Mouse (Mus musculus) adrenal gland, adult (tissue): ENCODE data around the gene Ugt2a1.
A peak's percentile ranks its signal among the peaks of the same experiment; 100 is the strongest.
"Not testable (repeated sequence)": the region's sequence is repeated elsewhere in the genome, so short reads cannot be mapped to it uniquely, and the experiment has no call there.

Source experiments
- DNase-seq, 2 experiments: peaks; one replicate each; pipeline ENCODE4 v3.0.0; 2022 to 2023; ENCODE audit warnings: low spot score in 1 of 2; ENCODE audit not compliant: inconsistent age in 2 of 2

Gene Ugt2a1

DNA sequence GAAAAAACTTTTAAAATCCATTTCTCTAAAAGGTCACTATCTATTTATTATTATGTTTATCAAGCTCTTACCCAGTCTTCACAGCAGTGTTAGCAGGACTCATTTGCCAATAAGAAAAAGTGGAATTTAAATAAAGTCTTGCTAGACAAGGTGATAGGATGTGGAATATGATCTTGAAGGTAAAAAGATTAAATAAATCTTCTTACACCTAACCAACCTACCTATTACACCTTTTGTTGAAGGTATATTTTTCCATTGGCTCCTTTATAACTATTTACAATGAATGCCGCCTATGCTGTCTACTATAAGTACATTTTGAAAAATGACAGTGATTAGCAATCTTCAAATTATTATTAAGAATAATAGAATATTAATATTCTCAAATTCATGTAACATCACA is at the start of gene Ugt2a1:
TSS of gene Ugt2a1 (minus strand) at position 101 of the 400 bp plus-strand sequence.
- DNase-seq = no peak

DNA sequence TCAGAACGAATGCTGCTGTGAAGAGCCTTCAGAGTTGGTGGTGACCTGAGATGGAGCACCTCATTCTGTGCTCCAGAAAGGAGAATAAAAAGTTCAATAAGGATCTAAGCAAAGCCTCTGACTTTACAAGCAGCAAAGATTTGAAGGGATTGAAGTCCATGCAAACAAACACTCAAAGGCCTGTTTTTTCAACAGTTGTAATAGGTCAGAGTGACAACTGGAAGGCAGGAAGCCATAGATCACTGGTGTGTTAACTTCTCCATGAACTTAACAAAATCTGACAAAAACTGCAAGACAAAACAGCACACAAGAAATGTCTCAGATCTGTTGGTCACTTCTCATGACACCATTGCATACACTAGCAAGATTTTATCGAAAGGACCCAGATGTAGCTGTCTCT is 47.4 kb upstream of the Ugt2a1 start, which contains the start of gene Sult1b1:
TSS of gene Sult1b1 (minus strand) at position 85 of the 400 bp plus-strand sequence.
- peak in 1 of 2 experiments; percentile 10 for DNase-seq

DNA sequence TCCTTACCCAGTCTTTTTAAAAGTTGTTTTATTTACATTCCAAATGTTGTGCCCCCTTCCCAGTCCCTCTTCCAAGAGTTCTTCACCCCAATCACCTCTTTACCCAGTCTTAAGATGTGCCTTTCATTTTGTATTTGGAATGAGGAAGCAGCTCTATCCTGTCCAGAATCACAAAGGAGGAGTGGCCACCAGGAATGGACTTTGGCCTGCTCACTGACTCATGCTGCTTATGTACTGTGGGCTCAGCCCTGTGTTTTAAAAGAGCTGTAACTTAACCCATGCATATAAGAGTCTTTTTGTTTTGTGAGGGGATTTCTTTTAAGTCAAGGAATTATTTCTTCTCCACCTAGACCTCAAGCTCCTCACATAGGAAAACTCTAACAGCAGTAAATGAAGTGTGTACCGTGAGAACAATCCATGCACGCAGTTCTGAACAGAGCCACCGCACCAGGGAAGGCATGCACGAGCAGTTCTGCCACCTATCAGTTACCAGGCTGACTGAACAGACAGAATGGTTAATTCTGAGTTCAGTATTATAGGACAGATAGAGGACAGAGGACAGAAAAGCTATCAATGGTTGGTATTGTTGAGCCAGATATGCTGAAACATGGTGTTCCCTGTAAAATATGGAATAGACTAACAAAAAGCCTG is 45.4 kb upstream of the Ugt2a1 start:
- DNase-seq = peak in 1 of 2 experiments; percentile 9

GRCm38 (mm10) chr5:87532288-87532687 is 41.6 kb upstream of the Ugt2a1 start:
- peak in 1 of 2 experiments; percentile 6 for DNase-seq

DNA sequence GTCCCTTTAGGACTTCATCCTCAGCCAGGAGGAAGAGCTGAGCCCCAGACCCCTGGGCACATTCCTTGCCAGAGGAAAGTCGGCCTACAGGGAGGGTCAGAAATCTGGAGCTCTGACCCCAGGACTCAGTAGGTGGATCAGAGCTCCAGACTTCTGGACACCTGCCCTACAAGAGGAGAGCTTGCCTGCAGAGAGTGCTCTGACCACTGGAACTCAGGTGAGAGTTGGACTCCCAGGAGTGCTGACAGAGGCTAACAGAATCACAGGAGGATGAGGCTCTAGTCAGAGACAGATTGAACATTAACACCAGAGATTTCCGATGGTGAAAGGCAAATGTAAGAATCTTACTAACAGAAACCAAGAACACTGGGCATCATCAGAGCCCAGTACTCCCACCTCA is 32.9 kb upstream of the Ugt2a1 start:
- not testable (repeated sequence) for DNase-seq

- no peak for DNase-seq
Observed at GRCm38 (mm10) chr5:87505776-87506458, 15.2 kb upstream of the Ugt2a1 start.

DNA sequence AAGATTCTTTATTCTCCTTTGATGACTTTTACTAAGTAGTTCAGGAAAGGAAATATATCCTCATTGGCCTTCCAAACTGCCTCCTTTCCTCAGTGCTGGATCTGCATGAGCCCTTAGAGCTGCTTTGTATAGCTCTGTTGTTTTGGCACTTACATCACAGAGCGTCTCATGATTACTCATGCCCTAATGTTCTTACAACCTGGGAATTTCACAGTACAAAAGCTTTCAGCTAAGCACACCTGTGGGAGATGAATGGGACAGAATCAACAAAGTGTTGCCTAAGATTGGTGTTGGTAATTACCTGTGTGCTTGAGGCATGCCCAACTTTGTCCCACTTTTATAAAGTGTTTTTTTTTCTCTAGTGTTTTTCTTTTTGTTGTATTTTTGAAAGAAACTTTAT is 12.0 kb upstream of the Ugt2a1 start:
- DNase-seq = no peak

- peak; percentile 12 to 27 for DNase-seq
Observed at GRCm38 (mm10) chr5:87499341-87499740, 8.7 kb upstream of the Ugt2a1 start.

DNA sequence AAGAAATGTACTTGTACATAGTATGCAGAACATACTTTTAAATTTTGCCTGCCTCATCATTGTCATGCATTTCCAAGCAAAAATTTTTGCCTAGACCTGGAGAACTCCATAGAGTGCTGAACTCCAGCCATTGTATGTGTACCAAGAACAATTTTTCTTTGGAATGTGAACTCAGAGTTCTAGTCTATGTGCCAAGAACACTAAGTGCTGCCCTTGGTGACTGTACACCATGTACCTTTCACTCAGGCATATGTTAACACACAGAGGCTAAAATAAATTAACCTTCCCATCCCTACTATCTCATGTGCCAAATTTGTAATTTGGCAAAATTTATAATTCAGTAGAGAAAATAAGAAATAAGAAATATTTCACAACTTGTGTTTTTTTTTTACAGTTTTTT is 8.3 kb upstream of the Ugt2a1 start:
- DNase-seq = peak; percentile 43 to 57

- DNase-seq = not testable (repeated sequence)
Observed at GRCm38 (mm10) chr5:87486706-87487105, 4.0 kb downstream of the Ugt2a1 start, which contains the start of gene Gm43638. Gene Gm43638 (minus strand): TSS chr5:87486806.

GRCm38 (mm10) chr5:87482160-87482559 is 8.5 kb downstream of the Ugt2a1 start, which contains the start of gene Ugt2a2:
Gene Ugt2a2 (minus strand): TSS chr5:87482260.
- DNase-seq = no peak

- no peak for DNase-seq
Observed at GRCm38 (mm10) chr5:87458810-87459209, 31.9 kb downstream of the Ugt2a1 start.

DNA sequence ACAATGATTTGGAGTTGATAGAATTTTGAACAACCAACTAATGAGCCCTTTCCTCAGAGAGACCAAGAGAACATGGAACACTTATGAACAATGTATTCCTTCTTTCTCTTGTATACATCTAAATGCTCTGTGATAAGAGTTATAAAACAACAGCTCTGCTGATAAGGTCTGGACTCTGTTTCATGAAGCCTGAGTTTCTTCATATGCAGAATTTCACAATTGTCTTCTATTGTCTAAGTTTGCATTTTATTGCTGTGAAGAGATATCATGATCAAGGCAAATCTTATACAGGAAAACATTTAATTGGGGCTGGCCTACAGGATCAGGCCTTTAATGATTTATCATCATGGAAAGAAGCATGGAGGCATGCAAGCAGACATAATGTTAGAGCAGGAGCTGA is 33.0 kb downstream of the Ugt2a1 start:
- no peak for DNase-seq

- DNase-seq = no peak
Observed at GRCm38 (mm10) chr5:87456216-87456850, 34.3 kb downstream of the Ugt2a1 start.

DNA sequence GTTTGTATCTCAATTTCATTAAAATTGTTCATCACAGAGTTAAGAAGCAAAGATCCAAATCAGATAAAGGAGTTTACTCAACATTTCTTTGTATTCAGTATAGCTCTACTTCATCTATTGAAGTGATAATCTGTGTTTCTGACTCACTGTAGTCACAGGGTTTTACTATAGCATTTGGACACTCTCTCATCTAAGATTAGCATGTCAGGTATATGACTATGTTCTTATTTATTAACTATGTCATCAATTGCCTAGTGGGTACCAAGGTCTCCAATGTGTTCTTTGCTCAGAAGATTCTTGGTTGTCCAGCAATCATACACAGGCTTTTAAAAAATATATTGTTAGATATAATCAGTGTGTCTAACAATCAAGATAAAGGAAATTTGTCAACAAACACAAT is 35.2 kb downstream of the Ugt2a1 start:
- DNase-seq = no peak

DNA sequence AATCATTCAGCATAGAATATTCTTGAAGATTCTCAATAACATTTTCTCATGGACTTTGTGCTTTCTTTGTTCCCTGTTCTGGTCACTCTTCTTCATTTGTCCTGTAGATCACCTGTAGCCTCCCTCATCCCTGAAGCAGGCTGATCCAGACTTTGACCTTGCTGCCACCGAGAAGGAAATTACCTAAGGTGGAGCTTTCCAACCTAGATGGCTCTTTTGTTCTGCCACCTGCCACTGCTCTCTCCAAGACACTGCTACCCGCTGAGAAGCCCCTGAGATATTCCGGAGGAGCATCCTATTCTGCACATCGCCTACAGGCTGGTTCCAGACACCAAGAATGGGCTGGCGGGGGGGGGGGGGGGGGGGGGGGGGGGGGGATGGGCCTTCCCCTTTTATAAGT is 38.2 kb downstream of the Ugt2a1 start:
- not testable (repeated sequence) for DNase-seq

DNA sequence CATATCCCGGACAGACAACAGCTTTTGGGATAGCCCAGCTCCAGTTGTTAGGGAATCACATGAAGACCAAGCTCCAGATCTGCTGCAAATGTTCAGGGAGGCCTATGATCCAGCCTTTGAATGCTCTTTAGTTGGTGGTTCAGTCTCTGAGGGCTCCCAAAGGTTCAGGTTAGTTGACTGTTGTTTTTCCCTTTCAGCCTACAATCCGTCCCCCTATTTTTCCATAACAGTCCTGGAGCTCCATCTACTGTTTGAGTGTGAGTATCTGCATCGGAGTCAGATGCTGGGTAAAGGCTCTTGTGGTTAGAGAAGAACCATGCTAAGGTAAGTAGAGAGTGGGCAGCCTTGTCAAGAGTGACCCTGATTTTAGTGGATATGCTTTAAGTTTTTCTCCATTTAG is 54.4 kb downstream of the Ugt2a1 start:
- peak; percentile 2 to 36 for DNase-seq

DNA sequence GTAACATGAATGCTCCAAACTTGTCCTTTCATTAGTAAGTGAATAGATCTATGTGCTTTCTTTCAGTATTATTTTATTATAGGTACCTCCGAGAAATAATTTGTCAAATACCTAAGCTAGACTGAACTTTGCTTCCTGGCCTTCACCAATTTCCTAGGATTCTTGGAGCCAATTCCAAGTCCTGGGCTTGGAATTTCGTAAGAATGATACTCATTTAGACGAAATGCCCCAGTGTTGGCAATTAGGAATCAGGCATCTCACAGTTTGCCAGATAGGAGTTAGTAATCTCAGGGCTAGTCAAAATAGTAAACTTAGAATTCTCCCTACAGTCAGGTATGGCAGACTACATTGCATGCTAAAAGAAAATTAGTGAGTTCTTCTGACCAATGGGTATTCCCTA is 65.0 kb downstream of the Ugt2a1 start:
- no peak for DNase-seq

GRCm38 (mm10) chr5:87424041-87424440 is 66.6 kb downstream of the Ugt2a1 start, which contains the start of gene Ugt2b38:
Gene Ugt2b38 (minus strand): TSS chr5:87424203.
- DNase-seq = not testable (repeated sequence)
